Comparison of ENCODE assay signal across 8 mouse cellular contexts in genomic region chr15:100614996-100615824, GRCm38 (mm10). TPM values are rescaled to one million over a fixed set of nuclear protein-coding genes. Genes with fewer than 3 reads are reported as not detected.
A peak's percentile ranks its signal among the peaks of the same experiment; 100 is the strongest.
DNase-seq lines count a peak whose midpoint lies in the region; ATAC-seq and TF ChIP-seq lines count a peak whose summit lies in the region.

Dazap2 (plus strand) TSS chr15:100615349.

- TF ChIP-seq CTCF in Patski (IDR thresholded peaks at IDR 0.05), result no peak

- peak within 1 kb of the TSS; percentile 70 for H3K9ac ChIP-seq in hindbrain, embryonic 14.5 days

- H3K27me3 ChIP-seq in Patski, result no peaks in the 10 kb centered on the region
- H3K27me3 ChIP-seq in hindbrain, embryonic 14.5 days (ENCODE audit: control insufficient read depth, insufficient read depth, low read length), result no peaks in the 10 kb centered on the region

- peak within 1 kb of the TSS; percentile 56 for H3K4me3 ChIP-seq in hindbrain, embryonic 14.5 days (replicated peaks; ENCODE audit: low read length)

- H3K4me2 ChIP-seq in hindbrain, embryonic 14.5 days (replicated peaks), result peak within 1 kb of the TSS; percentile 75

- POLR2A ChIA-PET in Patski (lab: Charles Lee), result interaction anchor here (1.4 kb wide), 1 partner anchor 77 kb away, joined by 13 read pairs; no protein-coding TSS in a partner anchor

- WGBS in hindbrain, embryonic 14.5 days, result under 1% methylated on average over 83 of the region's 99 CpGs

- no peaks in the 10 kb centered on the region for H3K9me3 ChIP-seq in hindbrain, embryonic 14.5 days (ENCODE audit: control insufficient read depth, low read length)

- peak within 1 kb of the TSS; percentile 91 for H3K27ac ChIP-seq in hindbrain, embryonic 14.5 days

- peak; percentile 75 for ATAC-seq in Patski
- peak; percentile 88 for ATAC-seq in hindbrain, embryonic 14.5 days (ENCODE audit: low FRiP score)

- in situ Hi-C loops in Patski (cut with MboI; ENCODE audit: low pct_unique_long_range_greater_than_20kb), result loop anchor here (5.0 kb wide), 2 partner anchors 83 to 153 kb away; no protein-coding TSS in a partner anchor

- CTCF ChIA-PET in Patski (lab: Charles Lee), result interaction anchor here (1.2 kb wide), 1 partner anchor 77 kb away, joined by 4 read pairs; no protein-coding TSS in a partner anchor

- DNase-seq in Patski (ENCODE audit: low read depth, low spot score), result peak; percentile 81
- peak; percentile 99 for DNase-seq in cerebellum, postnatal 14 days
- peak; percentile 91 to 94 for DNase-seq in frontal cortex, postnatal 25 days (ENCODE audit: low spot score in 2 of 2)
- peak; percentile 94 for DNase-seq in hindbrain, embryonic 14.5 days (ENCODE audit: low spot score)
- peak; percentile 96 to 97 for DNase-seq in layer of hippocampus, postnatal 36 days
- DNase-seq in lung, postnatal 36 days, result peak; percentile 99
- peak; percentile 98 for DNase-seq in retina, postnatal 1 day
- peak; percentile 96 to 98 for DNase-seq in urinary bladder, adult 18-20 months (ENCODE audit: low spot score in 2 of 2)

- H3K4me1 ChIP-seq in hindbrain, embryonic 14.5 days (replicated peaks; ENCODE audit: control insufficient read depth, insufficient read depth, low read length), result peaks cover 18% of the 10 kb centered on the region; the same call in 1 of the 2 replicates

- H3K36me3 ChIP-seq in hindbrain, embryonic 14.5 days (replicated peaks; ENCODE audit: control insufficient read depth, insufficient read depth), result peaks cover 33% of the 10 kb centered on the region

RNA-seq across cellular contexts. Expression of gene Dazap2, which starts in this region (rescaled TPM):
- 239 TPM for polyA plus RNA-seq in Patski (2021)
- 140 and 142 TPM in 2 replicates for polyA plus RNA-seq in hindbrain, embryonic 14.5 days (2014; fragmentation: Nextera tagmentation; extraction: Ambion mirVana)
- total RNA-seq in layer of hippocampus, postnatal 36 days (2021), result 100 to 1,000 TPM; 108 to 109 TPM

Comparison
In these comparisons a context has a peak if more than half of its experiments do, and no peak if none do; other contexts are left out.
1. Peak in every context shown above with its lines: DNase-seq, ATAC-seq, H3K4me3 ChIP-seq and H3K27ac ChIP-seq.